Mouse (Mus musculus) intestine, embryonic 16.5 days (tissue): ENCODE results near the gene Gm20388. TPM values are rescaled to one million over a fixed set of nuclear protein-coding genes. Genes with fewer than 3 reads are reported as not detected.
A peak's percentile ranks its signal among the peaks of the same experiment; 100 is the strongest.

ENCODE experiments used
- ATAC-seq: fragments of 200-750 bp; cut with Nextera tagmentation; 2 replicates; pipeline ENCODE4 v1.8.0; 2017; ENCODE audit warnings: moderate TSS enrichment, moderate library complexity
- H3K27ac ChIP-seq: fragments of 300-500 bp; sonication (generic); 2 replicates; pipeline ENCODE4 v1.5.1; 2014; ENCODE audit warnings: mild to moderate bottlenecking, low read length
- H3K27me3 ChIP-seq: fragments of 300-500 bp; sonication (generic); replicated peaks from 2 replicates; pipeline ENCODE4 v1.6.1; 2014; ENCODE audit warnings: low read length, control low read depth, mixed read lengths; ENCODE audit not compliant: control insufficient read depth, insufficient read depth
- H3K36me3 ChIP-seq: fragments of 300-500 bp; sonication (generic); 2 replicates; pipeline ENCODE4 v1.6.1; 2014; ENCODE audit warnings: low read length, control low read depth; ENCODE audit not compliant: control insufficient read depth, insufficient read depth
- H3K4me1 ChIP-seq: fragments of 300-500 bp; sonication (generic); 2 replicates; pipeline ENCODE4 v1.6.1; 2014; ENCODE audit warnings: low read length, control low read depth, mixed read lengths; ENCODE audit not compliant: control insufficient read depth, insufficient read depth
- H3K4me2 ChIP-seq: fragments of 300-500 bp; sonication (generic); 2 replicates; pipeline ENCODE4 v1.6.1; 2014; ENCODE audit warnings: low read depth, low read length, control low read depth
- H3K4me3 ChIP-seq: fragments of 300-500 bp; sonication (generic); 2 replicates; pipeline ENCODE4 v1.5.1; 2014; ENCODE audit warnings: mild to moderate bottlenecking, low read length
- H3K9ac ChIP-seq: fragments of 300-500 bp; sonication (generic); 2 replicates; pipeline ENCODE4 v1.6.1; 2014; ENCODE audit warnings: low read depth, low read length
- H3K9me3 ChIP-seq: fragments of 300-500 bp; sonication (generic); 2 replicates; pipeline ENCODE4 v1.6.1; 2016; ENCODE audit warnings: low read length, control low read depth; ENCODE audit not compliant: control insufficient read depth
- WGBS: fragments of 180-500 bp; shearing (Covaris S2); extraction: QIAGEN DNeasy Blood & Tissue Kit; methylation state at CpG from one replicate; pipeline ENCODE4 v1.1.7; 2014; 5-methylcytosine and 5-hydroxymethylcytosine counted together
- polyA plus RNA-seq: library from polyadenylated mRNA; unstranded; fragments of >200 nt; fragmentation: Nextera tagmentation; extraction: Ambion mirVana; gene quantifications from 2 replicates; pipeline ENCODE4 v1.2.1, GENCODE M21; 2015

Gene Gm20388
- polyA plus RNA-seq, 1 experiment from 2014 or later, result 5.8 TPM

GRCm38 (mm10) chr8:119911258-119911962 is 769 bp downstream of the Gm20388 start:
- no peaks in the 10 kb centered on the region for H3K36me3 ChIP-seq
- peak; percentile 57 for ATAC-seq
- H3K4me1 ChIP-seq, result peaks cover 39% of the 10 kb centered on the region
- peak overlapping the region; percentile 90 for H3K4me2 ChIP-seq
- H3K9me3 ChIP-seq, result no peaks in the 10 kb centered on the region
- H3K27ac ChIP-seq, result peak overlapping the region; percentile 93
- no peaks in the 10 kb centered on the region for H3K27me3 ChIP-seq
- H3K4me3 ChIP-seq, result peak overlapping the region; percentile 80
- peak overlapping the region; percentile 92 for H3K9ac ChIP-seq
- WGBS, result under 1% methylated on average over 30 of the region's 30 CpGs

- H3K36me3 ChIP-seq, result no peaks in the 10 kb centered on the region
- peak overlapping the region; percentile 90 for H3K4me2 ChIP-seq
- H3K27me3 ChIP-seq, result no peaks in the 10 kb centered on the region
- peaks cover 52% of the 10 kb centered on the region for H3K4me1 ChIP-seq
- no peak for ATAC-seq
- peak overlapping the region; percentile 80 for H3K4me3 ChIP-seq
- no peaks in the 10 kb centered on the region for H3K9me3 ChIP-seq
- H3K27ac ChIP-seq, result no peak overlapping the region
- 34% methylated on average over 6 of the region's 6 CpGs for WGBS
- H3K9ac ChIP-seq, result 0 out of 2 replicates have a peak overlapping the region, but pooled peaks have one; percentile 44
These were observed 2.0 kb downstream of the Gm20388 start for GRCm38 (mm10) chr8:119912643-119913042.

- H3K4me3 ChIP-seq, result no peak overlapping the region
- no peaks in the 10 kb centered on the region for H3K27me3 ChIP-seq
- no peak overlapping the region for H3K27ac ChIP-seq
- no peak for ATAC-seq
- H3K4me1 ChIP-seq, result peaks cover 52% of the 10 kb centered on the region
- no peaks in the 10 kb centered on the region for H3K9me3 ChIP-seq
- no peak overlapping the region; the same call in 1 of the 2 replicates for H3K4me2 ChIP-seq
- 55% methylated on average over 3 of the region's 3 CpGs for WGBS
- H3K9ac ChIP-seq, result no peak overlapping the region
- H3K36me3 ChIP-seq, result no peaks in the 10 kb centered on the region
These were observed 2.5 kb downstream of the Gm20388 start for GRCm38 (mm10) chr8:119913181-119913580.

- Histone ChIP-seq H3K4me2 (no peak overlapping the region), H3K9me3 (no peaks in the 10 kb centered on the region), H3K4me1 (peaks cover 52% of the 10 kb centered on the region), H3K9ac (no peak overlapping the region), H3K4me3 (no peak overlapping the region), H3K27ac (no peak overlapping the region), H3K36me3 (no peaks in the 10 kb centered on the region), H3K27me3 (no peaks in the 10 kb centered on the region)
- 22% methylated on average over 2 of the region's 2 CpGs for WGBS
- no peak for ATAC-seq
These were observed 3.5 kb downstream of the Gm20388 start for GRCm38 (mm10) chr8:119914161-119914560.

GRCm38 (mm10) chr8:119915298-119915697 is 4.7 kb downstream of the Gm20388 start:
- no peak for ATAC-seq
- Histone ChIP-seq H3K27me3 (no peaks in the 10 kb centered on the region), H3K27ac (no peak overlapping the region), H3K4me1 (peaks cover 52% of the 10 kb centered on the region), H3K4me2 (no peak overlapping the region), H3K9me3 (no peaks in the 10 kb centered on the region), H3K36me3 (no peaks in the 10 kb centered on the region), H3K9ac (no peak overlapping the region), H3K4me3 (no peak overlapping the region)
- 77% methylated on average over 4 of the region's 4 CpGs for whole genome bisulfite sequencing

GRCm38 (mm10) chr8:119916237-119916892 is 5.7 kb downstream of the Gm20388 start:
- no peak for ATAC-seq
- Histone ChIP-seq H3K4me1 (peaks cover 52% of the 10 kb centered on the region), H3K27ac (no peak overlapping the region), H3K4me3 (no peak overlapping the region), H3K9ac (peak overlapping the region; percentile 14; the same call in 1 of the 2 replicates), H3K4me2 (no peak overlapping the region), H3K36me3 (no peaks in the 10 kb centered on the region), H3K9me3 (no peaks in the 10 kb centered on the region), H3K27me3 (no peaks in the 10 kb centered on the region)
- WGBS, result 70% methylated on average over 16 of the region's 16 CpGs

- no peak overlapping the region for H3K4me3 ChIP-seq
- H3K27me3 ChIP-seq, result no peaks in the 10 kb centered on the region
- no peaks in the 10 kb centered on the region for H3K36me3 ChIP-seq
- H3K9ac ChIP-seq, result peak overlapping the region; percentile 14; the same call in 1 of the 2 replicates
- H3K4me1 ChIP-seq, result peaks cover 46% of the 10 kb centered on the region
- ATAC-seq, result no peak
- H3K4me2 ChIP-seq, result no peak overlapping the region
- WGBS, result 82% methylated on average over 3 of the region's 3 CpGs
- no peaks in the 10 kb centered on the region for H3K9me3 ChIP-seq
- no peak overlapping the region for H3K27ac ChIP-seq
These were observed 6.8 kb downstream of the Gm20388 start for GRCm38 (mm10) chr8:119917415-119917814.

GRCm38 (mm10) chr8:119918155-119918567 is 7.5 kb downstream of the Gm20388 start:
- Histone ChIP-seq H3K9me3 (no peaks in the 10 kb centered on the region), H3K4me1 (peaks cover 38% of the 10 kb centered on the region), H3K27ac (no peak overlapping the region), H3K27me3 (no peaks in the 10 kb centered on the region), H3K36me3 (no peaks in the 10 kb centered on the region), H3K9ac (no peak overlapping the region), H3K4me3 (no peak overlapping the region), H3K4me2 (no peak overlapping the region)
- 64% methylated on average over 1 of the region's 1 CpGs for WGBS
- peak; percentile 82 for ATAC-seq

GRCm38 (mm10) chr8:119923259-119923658 is 12.6 kb downstream of the Gm20388 start:
- Histone ChIP-seq H3K36me3 (no peaks in the 10 kb centered on the region), H3K4me2 (no peak overlapping the region), H3K27me3 (no peaks in the 10 kb centered on the region), H3K9ac (no peak overlapping the region), H3K9me3 (no peaks in the 10 kb centered on the region), H3K27ac (no peak overlapping the region), H3K4me1 (no peaks in the 10 kb centered on the region; the same call in 1 of the 2 replicates), H3K4me3 (no peak overlapping the region)
- 88% methylated on average over 5 of the region's 5 CpGs for WGBS
- ATAC-seq, result no peak
